Mouse (Mus musculus) heart, embryonic 16.5 days (tissue): ENCODE measurements at regions not wholly inside any gene's neighbourhood (a gene's known extent, or its start where the extent isn't known, plus 50 kb on each side); places are given as distances from the start of the nearest gene placed in this dataset.

Source experiments
- ATAC-seq: fragments of 200-750 bp; cut with Nextera tagmentation; replicated peaks from 2 replicates; pipeline ENCODE4 v1.8.0; 2017; ENCODE audit warnings: moderate number of reproducible peaks; ENCODE audit not compliant: insufficient read depth, low FRiP score; ENCODE audit errors: extremely low read depth
- H3K27ac ChIP-seq: fragments of 300-500 bp; sonication (generic); 2 replicates; pipeline ENCODE4 v1.5.1; 2014; ENCODE audit warnings: mild to moderate bottlenecking, low read length, control low read depth, moderate library complexity
- H3K27me3 ChIP-seq: fragments of 300-500 bp; sonication (generic); 2 replicates; pipeline ENCODE4 v1.6.1; 2014; ENCODE audit warnings: low read length, mixed read lengths; ENCODE audit not compliant: control insufficient read depth, insufficient read depth
- H3K36me3 ChIP-seq: fragments of 300-500 bp; sonication (generic); 2 replicates; pipeline ENCODE4 v1.6.1; 2014; ENCODE audit not compliant: control insufficient read depth, insufficient read depth
- H3K4me1 ChIP-seq: fragments of 300-500 bp; sonication (generic); 2 replicates; pipeline ENCODE4 v1.6.1; 2014; ENCODE audit warnings: low read length, mixed read lengths; ENCODE audit not compliant: control insufficient read depth, insufficient read depth
- H3K4me2 ChIP-seq: fragments of 300-500 bp; sonication (generic); 2 replicates; pipeline ENCODE4 v1.6.1; 2014; ENCODE audit warnings: low read depth, mild to moderate bottlenecking, control low read depth, low read length
- H3K4me3 ChIP-seq: fragments of 300-500 bp; sonication (generic); 2 replicates; pipeline ENCODE4 v1.5.1; 2014; ENCODE audit warnings: mild to moderate bottlenecking, control low read depth, low read length
- H3K9ac ChIP-seq: fragments of 300-500 bp; sonication (generic); 2 replicates; pipeline ENCODE4 v1.6.1; 2014; ENCODE audit warnings: low read length, control low read depth
- H3K9me3 ChIP-seq: fragments of 300-500 bp; sonication (generic); replicated peaks from 2 replicates; pipeline ENCODE4 v1.6.1; 2016; ENCODE audit warnings: low read length; ENCODE audit not compliant: control insufficient read depth
- whole genome bisulfite sequencing: fragments of 180-500 bp; shearing (Covaris S2); extraction: QIAGEN DNeasy Blood & Tissue Kit; methylation state at CpG from one replicate; pipeline ENCODE4 v1.1.7; 2014; 5-methylcytosine and 5-hydroxymethylcytosine counted together

DNA sequence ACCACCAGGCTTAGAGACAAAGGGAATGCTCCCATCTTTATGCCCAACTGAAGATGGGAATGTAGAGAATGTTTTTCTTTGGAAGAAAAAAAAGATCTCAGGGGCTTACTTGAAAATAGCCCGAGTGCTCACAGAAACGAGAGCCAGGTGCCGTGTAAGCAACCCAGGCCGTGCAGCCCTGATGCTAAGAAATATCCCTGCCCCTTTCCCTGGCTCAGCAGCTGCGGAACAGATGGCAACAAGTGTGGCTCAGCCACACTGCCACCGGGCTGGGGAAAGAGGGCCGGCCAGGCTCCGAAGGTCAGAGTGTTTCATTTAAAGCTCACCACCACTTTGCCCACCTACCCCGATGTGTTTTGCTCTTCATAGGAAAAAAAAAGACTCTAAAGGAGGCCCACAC lies 205.7 kb upstream of the Kbtbd8 start:
- Histone ChIP-seq H3K4me1 (peaks cover 6% of the 10 kb centered on the region), H3K36me3 (no peaks in the 10 kb centered on the region), H3K9me3 (no peaks in the 10 kb centered on the region), H3K27ac (no peak overlapping the region), H3K4me3 (no peak overlapping the region), H3K4me2 (no peak overlapping the region), H3K27me3 (no peaks in the 10 kb centered on the region), H3K9ac (no peak overlapping the region)
- 74% methylated on average over 9 of the region's 9 CpGs for WGBS
- no peak for ATAC-seq

GRCm38 (mm10) chr6:94900862-94901261 lies 200.9 kb upstream of the Lrig1 start:
- Histone ChIP-seq H3K4me3 (no peak overlapping the region), H3K4me1 (no peaks in the 10 kb centered on the region), H3K36me3 (no peaks in the 10 kb centered on the region), H3K9ac (no peak overlapping the region), H3K27me3 (no peaks in the 10 kb centered on the region), H3K27ac (no peak overlapping the region), H3K4me2 (no peak overlapping the region), H3K9me3 (no peaks in the 10 kb centered on the region)
- 71% methylated on average over 4 of the region's 4 CpGs for WGBS
- ATAC-seq: no peak

DNA sequence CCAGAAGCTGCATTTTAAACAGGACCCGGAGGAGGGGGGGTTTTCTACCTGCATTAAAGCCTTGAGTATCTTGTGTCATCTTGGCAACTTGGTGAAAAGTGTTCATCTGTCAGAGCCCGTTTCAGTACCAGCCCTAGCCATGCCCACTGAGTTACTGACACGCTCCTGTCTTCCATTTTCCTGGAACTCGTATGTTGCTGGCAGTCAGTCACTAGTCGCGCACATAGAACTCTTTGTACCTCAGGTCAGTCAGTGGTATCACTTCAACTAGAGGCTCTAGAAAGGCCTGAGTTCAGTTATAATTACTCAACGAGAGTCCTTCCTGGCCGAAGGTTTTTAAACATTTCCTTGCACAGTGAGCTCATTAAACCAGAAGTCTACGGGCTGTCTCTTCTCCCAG lies 198.9 kb upstream of the Lrig1 start:
- no peak for ATAC-seq
- no peak overlapping the region for H3K4me3 ChIP-seq
- H3K4me1 ChIP-seq: no peaks in the 10 kb centered on the region
- H3K36me3 ChIP-seq: no peaks in the 10 kb centered on the region
- H3K27me3 ChIP-seq: no peaks in the 10 kb centered on the region
- H3K27ac ChIP-seq: no peak overlapping the region
- H3K9me3 ChIP-seq: no peaks in the 10 kb centered on the region
- no peak overlapping the region for H3K4me2 ChIP-seq
- 84% methylated on average over 9 of the region's 9 CpGs for WGBS
- no peak overlapping the region for H3K9ac ChIP-seq

- Histone ChIP-seq H3K4me1 (peaks cover 18% of the 10 kb centered on the region), H3K27me3 (no peaks in the 10 kb centered on the region), H3K36me3 (no peaks in the 10 kb centered on the region), H3K4me3 (no peak overlapping the region), H3K9ac (no peak overlapping the region), H3K9me3 (no peaks in the 10 kb centered on the region), H3K4me2 (no peak overlapping the region), H3K27ac (no peak overlapping the region)
- 51% methylated on average over 3 of the region's 3 CpGs for WGBS
- ATAC-seq: no peak
These were observed 190.2 kb upstream of the Lrig1 start for GRCm38 (mm10) chr6:94890165-94890564.

GRCm38 (mm10) chr6:94889271-94889670 lies 189.3 kb upstream of the Lrig1 start:
- no peak overlapping the region for H3K4me3 ChIP-seq
- no peaks in the 10 kb centered on the region for H3K36me3 ChIP-seq
- 52% methylated on average over 10 of the region's 10 CpGs for WGBS
- peak; percentile 32; the same call in 1 of the 2 replicates for ATAC-seq
- H3K4me1 ChIP-seq: peaks cover 18% of the 10 kb centered on the region
- H3K27ac ChIP-seq: no peak overlapping the region
- H3K27me3 ChIP-seq: no peaks in the 10 kb centered on the region
- H3K9ac ChIP-seq: no peak overlapping the region
- H3K4me2 ChIP-seq: no peak overlapping the region
- H3K9me3 ChIP-seq: no peaks in the 10 kb centered on the region

GRCm38 (mm10) chr6:94881139-94881538 lies 181.2 kb upstream of the Lrig1 start:
- no peak overlapping the region for H3K4me2 ChIP-seq
- H3K9ac ChIP-seq: no peak overlapping the region
- no peak overlapping the region for H3K27ac ChIP-seq
- H3K9me3 ChIP-seq: no peaks in the 10 kb centered on the region
- H3K4me1 ChIP-seq: no peaks in the 10 kb centered on the region
- no peaks in the 10 kb centered on the region for H3K27me3 ChIP-seq
- H3K36me3 ChIP-seq: no peaks in the 10 kb centered on the region
- ATAC-seq: no peak
- no peak overlapping the region for H3K4me3 ChIP-seq
- WGBS: 83% methylated on average over 10 of the region's 10 CpGs

GRCm38 (mm10) chr6:94875841-94876240 lies 175.9 kb upstream of the Lrig1 start:
- H3K36me3 ChIP-seq: no peaks in the 10 kb centered on the region
- no peak overlapping the region for H3K4me3 ChIP-seq
- no peak overlapping the region for H3K9ac ChIP-seq
- ATAC-seq: no peak
- H3K9me3 ChIP-seq: no peaks in the 10 kb centered on the region
- no peak overlapping the region for H3K27ac ChIP-seq
- H3K4me1 ChIP-seq: no peaks in the 10 kb centered on the region
- no peak overlapping the region for H3K4me2 ChIP-seq
- WGBS: 72% methylated on average over 5 of the region's 5 CpGs
- no peaks in the 10 kb centered on the region for H3K27me3 ChIP-seq

DNA sequence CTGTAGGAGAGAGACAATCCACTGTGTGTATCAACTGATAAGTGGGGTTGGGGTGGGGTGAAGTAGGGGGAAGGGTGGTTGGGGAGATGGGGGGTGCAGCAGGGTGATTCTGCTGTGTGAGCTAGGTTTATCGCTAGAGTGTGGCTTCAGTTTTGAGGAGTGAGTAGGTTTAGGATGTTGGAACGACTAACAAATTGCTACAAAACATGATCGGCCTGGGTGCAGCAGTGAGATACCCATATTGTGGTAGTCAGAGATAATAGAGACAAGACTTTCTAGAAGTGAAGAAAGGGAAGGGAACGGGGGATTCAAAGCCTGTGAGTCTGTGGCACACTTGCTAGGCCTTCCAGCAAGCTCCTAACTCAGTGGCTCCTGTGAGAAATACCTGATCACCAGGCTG lies 175.1 kb upstream of the Lrig1 start:
- no peaks in the 10 kb centered on the region for H3K27me3 ChIP-seq
- H3K4me3 ChIP-seq: no peak overlapping the region
- H3K4me2 ChIP-seq: no peak overlapping the region
- ATAC-seq: no peak
- 83% methylated on average over 4 of the region's 4 CpGs for WGBS
- H3K36me3 ChIP-seq: no peaks in the 10 kb centered on the region
- no peak overlapping the region for H3K27ac ChIP-seq
- no peaks in the 10 kb centered on the region for H3K4me1 ChIP-seq
- no peak overlapping the region for H3K9ac ChIP-seq
- H3K9me3 ChIP-seq: no peaks in the 10 kb centered on the region

- no peak overlapping the region for H3K27ac ChIP-seq
- 84% methylated on average over 1 of the region's 1 CpGs for WGBS
These were observed 174.5 kb upstream of the Lrig1 start for GRCm38 (mm10) chr6:94874415-94874814.

GRCm38 (mm10) chr6:94867952-94868351 lies 168.0 kb upstream of the Lrig1 start:
- Histone ChIP-seq H3K9ac (no peak overlapping the region), H3K27ac (no peak overlapping the region), H3K4me1 (peaks cover 20% of the 10 kb centered on the region), H3K4me2 (no peak overlapping the region), H3K27me3 (no peaks in the 10 kb centered on the region), H3K36me3 (no peaks in the 10 kb centered on the region), H3K9me3 (no peaks in the 10 kb centered on the region), H3K4me3 (no peak overlapping the region)
- 44% methylated on average over 3 of the region's 3 CpGs for WGBS
- ATAC-seq: no peak

More at GRCm38 (mm10) chr6:94874415-94874814, 174.5 kb upstream of the Lrig1 start:
- Histone ChIP-seq H3K9ac (no peak overlapping the region), H3K9me3 (no peaks in the 10 kb centered on the region), H3K4me3 (no peak overlapping the region), H3K4me1 (no peaks in the 10 kb centered on the region), H3K36me3 (no peaks in the 10 kb centered on the region), H3K4me2 (no peak overlapping the region), H3K27me3 (no peaks in the 10 kb centered on the region)
- no peak for ATAC-seq
